Mouse (Mus musculus) heart, postnatal 0 days (tissue): ENCODE data around the gene Ambra1.

Experiments
- CTCF ChIP-seq: IDR thresholded peaks from 2 replicates; pipeline ENCODE4 v1.5.1; 2016; ENCODE audit warnings: antibody characterized with exemption, control low read depth, low read depth
- EP300 ChIP-seq: IDR thresholded peaks from 2 replicates; pipeline ENCODE4 v1.6.1; 2016; ENCODE audit warnings: antibody characterized with exemption, low read depth

DNA sequence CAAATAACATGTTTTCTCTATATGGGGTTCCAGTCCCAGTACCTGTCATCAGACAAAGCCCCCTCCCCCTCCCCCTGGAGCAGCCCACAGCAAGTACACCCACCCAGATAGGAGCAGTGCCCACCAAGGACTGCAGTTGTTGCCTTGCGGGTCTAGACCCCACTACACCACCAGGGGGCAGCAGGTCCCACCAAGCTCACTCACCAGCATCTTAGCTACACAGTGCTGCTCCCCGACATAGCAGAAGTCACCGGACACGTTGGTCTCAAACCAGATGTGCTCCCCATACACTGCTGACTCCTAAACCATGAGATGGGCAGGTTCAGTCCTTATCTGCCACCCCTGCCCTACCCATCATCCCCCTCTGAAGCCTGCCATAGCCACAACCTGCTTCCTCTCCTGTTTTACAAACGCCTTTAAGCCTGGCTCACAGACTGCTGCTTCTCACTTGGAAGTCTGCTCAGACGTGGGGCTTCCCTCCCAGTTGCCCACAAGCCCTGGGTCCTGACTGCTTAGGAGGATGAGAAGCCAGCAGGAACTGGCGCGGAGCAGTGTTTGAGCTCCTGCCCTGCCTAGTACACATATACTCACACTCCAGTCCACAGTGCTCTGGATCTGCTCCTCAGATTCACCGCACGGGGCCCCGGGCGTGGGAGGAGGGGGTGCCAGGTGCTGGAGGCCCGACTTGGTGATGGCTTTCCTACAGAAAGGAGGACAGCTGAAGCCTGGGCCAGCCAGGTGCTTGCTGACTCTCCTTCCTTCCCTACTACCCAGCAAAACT, 214.4 kb downstream of the Ambra1 start:
- TF ChIP-seq CTCF (peak; percentile 94), EP300 (no peak)
